Mouse (Mus musculus) spleen, adult 2 months (tissue): ENCODE data around the gene Cyp46a1.

Source experiments
- CTCF ChIP-seq: fragments of 200-500 bp; IDR thresholded peaks from 2 replicates; pipeline ENCODE4 v1.5.1; 2011; ENCODE audit warnings: mild to moderate bottlenecking, inconsistent platforms; ENCODE audit not compliant: insufficient read depth, insufficient read length, insufficient replicate concordance; ENCODE audit errors: extremely low read depth
- POLR2A ChIP-seq: fragments of 200-500 bp; IDR thresholded peaks from 2 replicates; pipeline ENCODE4 v1.6.1; 2011; ENCODE audit warnings: low read depth, low read length, inconsistent platforms

DNA sequence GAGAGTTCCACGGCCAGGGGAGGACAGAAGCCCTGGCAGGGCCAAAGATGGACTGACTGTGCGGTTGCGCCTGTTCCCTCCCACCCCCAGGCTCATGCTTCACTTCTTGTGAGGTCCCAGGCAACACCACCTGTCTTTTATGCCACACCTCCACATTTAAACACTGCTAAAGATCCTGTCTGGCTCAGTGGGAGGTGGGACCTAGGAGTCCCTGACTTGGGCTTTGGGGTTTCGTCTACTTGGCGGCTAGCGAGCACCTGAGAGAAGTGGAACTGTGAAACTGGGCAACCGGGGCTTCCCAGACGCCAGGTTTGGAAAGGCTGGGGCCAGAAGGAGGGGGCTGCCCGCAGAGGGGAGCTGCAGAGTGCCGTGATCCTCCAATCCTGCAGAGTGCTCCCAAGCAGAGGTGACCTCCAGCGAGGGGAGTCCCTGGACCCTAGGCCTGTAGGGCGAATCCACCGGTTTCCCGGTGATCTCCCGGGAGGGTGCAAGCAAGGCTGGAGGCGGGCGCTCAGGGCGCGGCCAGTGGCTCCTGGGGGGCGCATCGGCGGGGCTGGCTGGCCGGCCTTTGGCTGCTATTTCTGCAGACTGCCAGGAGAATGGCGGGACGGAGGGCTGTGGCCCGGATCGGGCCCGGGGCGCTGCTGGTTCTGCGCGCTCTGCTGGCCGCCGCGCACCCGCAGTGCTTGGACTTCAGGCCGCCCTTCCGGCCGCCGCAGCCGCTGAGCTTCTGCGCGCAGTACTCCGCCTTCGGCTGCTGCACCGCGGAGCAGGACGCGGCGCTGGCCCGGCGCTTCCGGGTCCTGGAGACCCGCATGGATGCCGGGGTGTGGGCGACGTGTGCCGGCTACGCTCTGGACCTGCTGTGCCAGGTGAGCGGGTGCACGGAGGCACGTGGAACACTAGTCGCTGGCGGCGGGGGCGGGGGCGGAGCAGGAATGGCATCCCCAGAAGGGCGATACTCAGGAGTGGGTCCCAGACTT, 28.1 kb upstream of the Cyp46a1 start, which contains the start of gene Hhipl1:
- TF ChIP-seq POLR2A = no peak
- no peak for TF ChIP-seq CTCF
